Mouse (Mus musculus): ENCODE data around the gene Fam20c. TPM values are rescaled to one million over a fixed set of nuclear protein-coding genes. Genes with fewer than 3 reads are reported as not detected.

Fam20c gene
- total RNA-seq, 2 experiments from 2014 or later = 49.9 to 51.5 TPM

DNA sequence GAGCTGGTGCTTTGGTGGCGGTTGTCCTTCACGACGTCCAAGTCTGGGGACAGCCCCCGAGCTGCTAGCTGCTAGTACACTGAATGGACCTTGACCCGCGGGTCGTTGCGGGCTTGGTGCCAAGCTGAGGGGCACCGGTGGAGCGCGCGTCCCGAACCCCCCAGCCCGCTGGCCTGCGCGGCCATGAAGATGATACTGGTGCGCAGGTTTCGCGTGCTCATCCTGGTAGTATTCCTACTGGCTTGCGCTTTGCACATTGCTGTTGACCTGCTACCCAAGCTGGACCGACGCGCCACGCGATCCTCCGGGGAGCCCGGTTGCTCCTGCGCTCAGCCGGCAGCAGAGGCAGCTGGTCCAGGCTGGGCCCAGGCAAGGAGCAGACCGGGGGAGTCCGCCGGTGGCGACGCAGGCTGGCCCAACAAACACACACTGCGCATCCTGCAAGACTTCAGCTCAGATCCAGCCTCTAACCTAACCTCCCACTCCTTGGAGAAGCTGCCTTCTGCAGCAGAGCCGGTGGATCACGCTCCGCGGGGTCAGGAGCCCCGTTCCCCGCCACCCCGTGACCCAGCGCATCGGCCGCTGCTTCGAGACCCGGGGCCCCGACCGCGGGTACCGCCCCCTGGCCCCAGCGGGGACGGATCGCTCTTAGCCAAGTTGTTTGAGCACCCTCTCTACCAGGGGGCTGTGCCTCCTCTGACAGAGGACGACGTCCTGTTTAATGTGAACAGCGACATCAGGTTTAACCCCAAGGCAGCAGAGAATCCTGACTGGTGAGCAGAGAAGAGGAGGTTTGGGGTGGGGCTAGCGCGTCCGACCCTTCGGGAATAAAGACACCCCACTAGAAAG, 1.4 kb downstream of the Fam20c start:
- DNase-seq (ENCODE audit: low spot score in 2 of 2) = peak; percentile 46 to 62

DNA sequence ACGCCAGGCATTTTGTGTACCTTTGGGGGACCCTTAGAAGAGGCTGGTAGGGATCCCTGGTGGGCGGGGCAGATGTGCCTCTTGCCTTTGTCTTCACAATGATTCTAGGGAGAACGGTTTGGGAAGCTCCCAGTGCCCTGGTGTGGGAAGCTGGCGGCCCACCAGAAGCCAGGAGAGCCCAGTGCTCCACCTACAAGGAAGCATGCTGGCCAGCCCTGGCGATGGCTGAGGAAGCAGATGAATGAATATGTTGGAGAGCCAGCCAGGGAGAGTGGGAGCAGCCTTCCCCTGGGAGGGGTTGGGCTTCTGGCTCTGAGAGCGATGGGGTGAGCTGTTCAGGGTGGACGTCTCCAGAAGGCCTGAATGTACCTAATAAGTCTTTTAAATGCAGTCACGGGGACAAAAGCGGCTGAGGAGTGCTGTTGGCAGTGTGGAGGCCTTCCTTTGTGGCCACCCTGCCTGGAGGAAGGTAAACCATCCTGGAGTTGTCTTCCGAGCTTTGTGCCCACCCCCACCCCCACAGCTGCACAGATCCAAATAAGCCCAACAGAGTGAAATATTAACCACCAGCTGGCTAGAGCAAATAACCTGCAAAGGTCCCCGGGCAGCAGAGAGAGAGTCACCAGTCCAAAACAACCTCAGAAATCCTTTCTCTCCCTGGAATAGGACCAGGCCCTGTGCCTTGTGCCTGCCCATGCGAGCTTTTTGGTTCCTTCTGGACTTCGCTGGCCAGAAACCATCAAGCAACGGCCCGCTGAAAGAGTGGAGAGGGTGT, 2.2 kb downstream of the Fam20c start:
- peak; percentile 45 to 67 for DNase-seq (ENCODE audit: low spot score in 2 of 2)

- no peak for DNase-seq (ENCODE audit: low spot score in 2 of 2)
Observed at GRCm38 (mm10) chr5:138757135-138757534, 2.8 kb downstream of the Fam20c start.

- DNase-seq (ENCODE audit: low spot score in 2 of 2) = no peak
Observed at GRCm38 (mm10) chr5:138757616-138758015, 3.3 kb downstream of the Fam20c start.

- DNase-seq (ENCODE audit: low spot score in 2 of 2) = no peak
Observed at GRCm38 (mm10) chr5:138758533-138758932, 4.2 kb downstream of the Fam20c start.

DNA sequence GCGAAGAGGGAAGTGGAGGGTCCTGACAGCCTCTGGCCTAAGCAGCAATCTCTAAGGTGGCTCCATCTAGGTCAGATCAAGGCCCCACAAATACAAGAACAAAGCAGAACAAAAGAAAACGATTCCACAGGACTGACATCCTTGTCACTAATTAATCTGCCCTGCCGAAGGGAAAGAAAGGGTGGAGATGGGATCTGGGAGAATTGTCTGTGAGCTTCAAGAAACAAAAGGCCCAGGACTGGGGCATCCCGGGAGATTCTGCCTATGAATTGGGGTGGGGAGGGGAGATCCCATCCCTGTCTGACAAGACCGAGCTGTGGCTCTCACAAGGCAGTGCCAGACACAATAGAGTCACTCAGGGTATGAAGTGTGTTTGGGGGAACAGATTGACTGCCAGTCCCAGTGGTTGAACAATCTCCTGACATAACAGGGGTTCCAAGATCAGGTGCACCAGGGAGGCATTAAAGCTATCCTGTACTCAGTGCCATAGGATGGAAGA, 7.6 kb downstream of the Fam20c start:
- DNase-seq (ENCODE audit: low spot score in 2 of 2) = no peak

GRCm38 (mm10) chr5:138762361-138762760, 8.0 kb downstream of the Fam20c start:
- no peak for DNase-seq (ENCODE audit: low spot score in 2 of 2)

DNA sequence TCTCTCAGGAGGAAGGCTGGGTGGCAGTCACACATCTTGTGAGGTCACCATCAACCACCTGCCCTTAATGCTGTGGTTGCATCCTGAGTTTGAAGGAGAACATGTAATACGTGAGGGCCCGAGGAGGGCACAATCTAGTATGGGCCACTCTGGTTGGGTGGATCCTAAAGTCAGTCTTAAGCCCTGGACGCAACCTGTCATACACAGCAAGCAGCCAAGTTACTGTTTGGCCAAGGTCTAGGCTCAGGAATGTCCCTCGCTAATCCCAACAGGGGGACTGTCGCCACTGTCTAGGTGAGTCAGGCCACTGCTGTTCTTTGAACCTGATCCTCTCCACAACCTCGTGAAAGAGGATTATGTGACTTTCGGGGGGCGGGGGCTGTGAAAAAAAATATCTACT, 10.3 kb downstream of the Fam20c start:
- no peak for DNase-seq (ENCODE audit: low spot score in 2 of 2)

DNA sequence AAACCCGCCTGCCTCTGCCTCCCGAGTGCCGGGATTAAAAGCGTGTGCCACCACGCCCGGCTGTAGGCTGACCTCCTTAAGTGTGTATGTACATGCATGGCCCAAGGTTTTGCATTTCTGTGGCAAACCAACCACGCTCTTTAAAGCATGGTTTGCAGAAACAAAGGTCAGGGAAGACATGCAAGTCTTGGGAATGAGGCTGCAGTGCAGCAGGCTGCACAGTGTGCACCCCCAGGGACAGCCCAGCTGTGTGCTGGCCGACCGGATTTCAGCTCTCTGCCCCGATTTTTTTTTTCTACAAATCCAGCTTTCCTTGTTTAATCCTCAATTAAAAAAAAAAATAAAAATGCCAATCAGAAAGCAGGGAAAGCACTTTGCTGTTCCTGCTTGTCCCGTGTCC, 13.3 kb downstream of the Fam20c start:
- no peak for DNase-seq (ENCODE audit: low spot score in 2 of 2)

DNA sequence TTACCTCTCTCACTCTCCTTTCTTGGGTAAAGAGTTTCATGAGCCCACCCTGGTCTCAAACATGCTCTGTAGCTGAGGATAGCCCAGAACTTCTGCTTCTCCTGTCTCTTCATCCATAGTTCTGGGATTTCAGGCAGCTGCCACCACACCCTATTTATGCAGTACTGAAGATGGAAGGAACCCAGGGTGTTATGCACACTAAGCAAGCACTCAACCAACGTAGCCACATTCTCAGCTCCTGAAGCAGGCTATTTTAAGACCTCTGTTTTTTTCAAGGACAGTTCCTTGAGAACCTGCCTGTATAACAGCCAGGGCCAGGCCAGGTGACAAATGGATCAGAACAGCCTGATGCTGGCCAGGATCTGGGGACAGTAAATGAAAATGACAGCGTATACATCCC, 14.4 kb downstream of the Fam20c start:
- no peak for DNase-seq (ENCODE audit: low spot score in 2 of 2)

GRCm38 (mm10) chr5:138769126-138769525, 14.8 kb downstream of the Fam20c start:
- no peak for DNase-seq (ENCODE audit: low spot score in 2 of 2)

- no peak for DNase-seq (ENCODE audit: low spot score in 2 of 2)
Observed at GRCm38 (mm10) chr5:138775096-138775495, 20.8 kb downstream of the Fam20c start.

DNA sequence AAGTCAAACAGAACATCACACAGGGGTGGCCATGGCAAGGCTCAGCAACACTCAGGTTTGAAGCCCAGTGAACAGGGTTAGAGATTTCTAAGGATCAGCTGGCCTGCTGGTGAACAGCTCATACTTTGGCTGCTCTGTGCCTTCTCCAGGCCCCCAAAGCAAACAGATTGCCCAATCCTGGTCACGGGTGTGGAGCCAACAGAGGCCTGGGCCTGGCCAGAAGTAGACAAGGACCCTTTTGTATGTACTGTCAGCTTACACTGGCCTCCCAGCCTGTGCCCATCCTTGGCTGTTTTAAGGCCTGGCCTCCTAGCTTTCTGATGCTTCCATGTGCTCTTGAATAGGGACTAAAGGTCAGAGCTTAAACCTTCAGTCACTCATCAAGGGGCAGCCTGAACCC, 22.0 kb downstream of the Fam20c start:
- peak; percentile 27 to 47 for DNase-seq (ENCODE audit: low spot score in 2 of 2)

DNA sequence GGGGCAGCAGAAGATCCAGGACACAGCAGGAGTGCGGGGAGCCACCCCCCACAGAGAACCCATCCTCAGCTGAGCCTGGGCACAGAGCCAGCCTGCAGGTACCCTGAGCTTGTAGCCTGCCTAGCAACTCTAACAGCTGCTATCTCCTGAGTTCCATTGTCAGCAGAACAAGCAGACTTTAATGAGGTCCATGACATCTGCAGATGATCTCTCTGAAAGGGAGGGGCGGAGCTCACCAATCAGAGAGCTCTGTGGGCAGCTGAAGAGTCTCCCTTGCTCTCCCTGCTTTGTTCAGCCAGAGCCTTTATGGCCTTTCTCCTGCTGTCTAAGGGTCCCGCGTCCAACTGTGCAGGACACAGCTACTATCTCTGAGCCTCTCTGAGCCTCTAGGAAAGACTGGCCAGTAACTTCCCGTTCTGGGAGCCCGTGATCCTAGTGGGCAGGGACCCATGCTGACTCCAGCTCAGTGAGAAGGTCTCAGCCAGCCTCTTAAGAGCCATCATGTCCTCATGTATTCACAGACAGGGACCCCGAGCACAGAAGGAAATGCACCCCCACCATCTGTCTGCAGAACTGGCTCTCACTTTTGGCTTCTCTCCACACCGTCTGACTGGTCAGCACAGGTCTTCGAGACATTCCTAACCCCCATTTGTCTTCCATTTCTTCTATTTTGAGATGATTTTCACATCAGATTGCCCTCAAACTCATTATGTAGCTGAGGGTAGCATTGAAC, 24.6 kb downstream of the Fam20c start:
- DNase-seq (ENCODE audit: low spot score in 2 of 2) = peak; percentile 27 to 41

GRCm38 (mm10) chr5:138779655-138780054, 25.3 kb downstream of the Fam20c start:
- DNase-seq (ENCODE audit: low spot score in 2 of 2) = no peak

- DNase-seq (ENCODE audit: low spot score in 2 of 2) = no peak
Observed at GRCm38 (mm10) chr5:138782697-138783096, 28.4 kb downstream of the Fam20c start.

DNA sequence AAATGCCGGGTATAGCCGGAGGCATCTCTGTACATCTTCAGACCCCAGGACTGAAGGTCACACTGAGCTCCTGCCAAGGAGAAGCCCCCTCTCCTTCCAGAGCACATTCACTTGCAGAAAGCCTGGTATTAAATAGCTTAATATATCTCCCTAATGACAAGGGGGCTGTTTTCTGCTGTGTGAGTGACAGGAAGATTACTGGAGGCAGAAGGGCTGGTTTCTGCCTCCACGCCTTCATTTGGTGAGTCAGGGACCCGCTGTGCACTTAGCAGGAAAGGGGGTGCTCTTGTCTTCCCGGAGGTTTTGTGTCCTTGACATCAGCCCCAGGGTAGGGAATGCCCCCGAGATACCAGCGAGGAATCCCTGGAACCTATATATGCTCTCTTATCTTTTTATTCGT, 28.9 kb downstream of the Fam20c start:
- no peak for DNase-seq (ENCODE audit: low spot score in 2 of 2)

- no peak for DNase-seq (ENCODE audit: low spot score in 2 of 2)
Observed at GRCm38 (mm10) chr5:138785986-138786515, 31.7 kb downstream of the Fam20c start.

DNA sequence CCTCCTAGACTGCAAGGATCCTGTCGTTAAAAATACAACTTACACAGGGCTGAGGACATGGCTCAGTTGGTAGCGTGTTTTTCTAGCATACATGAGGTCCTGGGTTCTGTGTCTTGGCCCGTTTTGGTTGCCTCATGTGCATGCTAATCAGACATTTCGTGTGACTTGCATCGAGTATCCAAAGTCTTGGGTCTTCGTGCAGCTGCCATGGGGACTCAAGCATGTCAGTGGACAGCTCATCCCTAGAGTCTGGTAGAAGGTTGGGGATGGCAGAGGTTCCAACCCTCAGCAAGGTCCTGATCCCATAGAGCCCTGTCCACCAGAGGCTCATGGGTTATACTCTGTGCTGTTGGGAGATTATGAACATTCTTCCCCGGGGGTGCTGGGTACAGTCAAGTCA, 33.3 kb downstream of the Fam20c start:
- no peak for DNase-seq (ENCODE audit: low spot score in 2 of 2)

GRCm38 (mm10) chr5:138788481-138789211, 34.3 kb downstream of the Fam20c start:
- DNase-seq (ENCODE audit: low spot score in 2 of 2) = peak in 1 of 2 experiments; percentile 33
